Mouse (Mus musculus): ENCODE data around the gene Emc9. TPM values are rescaled to one million over a fixed set of nuclear protein-coding genes. Genes with fewer than 3 reads are reported as not detected.

The Emc9 gene
- polyA plus RNA-seq, 1 experiment: 6.1 TPM

DNA sequence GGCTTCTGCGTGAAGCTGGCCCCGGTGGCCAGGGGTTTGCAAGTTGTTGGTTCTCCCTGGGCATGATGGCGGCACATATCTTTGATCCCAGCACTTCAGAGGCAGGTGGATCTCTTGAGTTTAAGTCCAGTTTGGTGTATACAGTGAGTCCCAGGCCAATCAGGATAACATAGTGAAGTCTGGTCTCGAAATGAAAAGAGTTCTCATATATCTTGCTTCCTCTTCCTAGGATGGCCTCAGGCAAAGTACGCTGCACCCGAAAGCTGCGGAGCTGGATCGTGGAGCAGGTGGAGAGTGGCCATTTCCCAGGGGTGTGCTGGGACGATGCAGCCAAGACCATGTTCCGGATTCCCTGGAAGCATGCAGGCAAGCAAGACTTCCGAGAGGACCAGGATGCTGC lies 19.7 kb upstream of the Emc9 start:
- peak overlapping the region; percentile 88 for H3K27ac ChIP-seq (ENCODE audit: insufficient read depth, low read length)
- no peak overlapping the region; the same call in 1 of the 2 replicates for H3K9ac ChIP-seq (ENCODE audit: low read depth, poor library complexity, severe bottlenecking)
- H3K9me3 ChIP-seq (replicated peaks; ENCODE audit: control insufficient read depth, insufficient read depth, low read length, poor library complexity, severe bottlenecking): no peaks in the 10 kb centered on the region
- TF ChIP-seq POLR2A (IDR thresholded peaks at IDR 0.05; ENCODE audit: insufficient read depth, low read length) (no peak), EP300 (IDR thresholded peaks at IDR 0.05; ENCODE audit: insufficient read depth, low read depth, low read length) (no peak), CTCF (IDR thresholded peaks at IDR 0.05; ENCODE audit: low read depth, low read length) (no peak)
- H3K4me3 ChIP-seq (ENCODE audit: low read depth, low read length): peak overlapping the region; percentile 22
- no peaks in the 10 kb centered on the region for H3K27me3 ChIP-seq (ENCODE audit: control insufficient read depth, insufficient read depth, low read length, poor library complexity, severe bottlenecking)
- peaks cover 35% of the 10 kb centered on the region for H3K36me3 ChIP-seq (ENCODE audit: control insufficient read depth, insufficient read depth, low read length, poor library complexity, severe bottlenecking)
- peaks cover 4% of the 10 kb centered on the region for H3K4me1 ChIP-seq (ENCODE audit: control insufficient read depth, insufficient read depth, low read length)

DNA sequence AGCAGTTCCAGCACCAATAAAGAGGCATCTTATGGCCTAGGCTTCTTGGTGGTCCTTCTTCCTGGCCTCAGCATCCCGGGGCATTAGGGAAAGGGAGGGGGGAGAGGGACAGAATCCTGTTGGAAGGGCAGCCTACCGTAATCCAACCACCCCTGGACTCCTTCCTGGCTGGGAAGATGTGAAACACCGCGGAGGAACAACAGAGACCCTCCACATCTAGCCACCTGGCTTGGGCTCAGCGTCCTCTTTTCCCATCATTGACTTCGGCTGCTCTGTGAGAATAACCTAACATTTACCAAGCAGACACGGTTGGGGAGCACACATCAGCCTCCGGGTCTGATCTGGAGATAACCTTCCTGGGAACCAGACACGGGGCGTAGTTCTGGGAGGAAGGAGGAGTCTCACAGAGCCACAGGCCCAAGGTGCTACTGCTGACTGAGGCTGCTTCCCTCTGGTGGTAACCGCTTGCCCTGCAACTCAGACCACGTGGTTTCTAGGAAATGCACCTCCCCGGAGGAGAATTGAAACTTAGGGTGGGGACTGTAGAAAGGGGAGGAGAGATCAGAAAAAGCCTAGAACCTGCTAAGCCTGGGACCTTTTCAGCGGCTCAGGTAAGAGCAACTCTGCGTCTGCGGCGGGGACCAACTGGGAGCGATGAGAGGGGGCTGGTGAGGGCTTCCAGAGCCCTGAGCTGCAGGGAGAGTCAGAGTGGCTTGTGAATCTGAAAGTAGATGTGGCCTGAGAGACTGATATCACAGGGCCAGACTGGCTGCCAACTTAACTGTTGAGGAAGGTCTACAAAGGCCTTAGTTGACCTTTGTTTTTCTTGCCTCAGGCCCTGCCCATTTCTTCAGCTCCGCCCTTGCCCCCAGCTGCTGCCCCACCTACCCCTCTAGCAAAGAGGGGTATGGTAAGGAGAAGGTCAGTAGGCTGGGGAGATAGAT lies 18.8 kb upstream of the Emc9 start:
- Histone ChIP-seq H3K9me3 (replicated peaks; ENCODE audit: control insufficient read depth, insufficient read depth, low read length, poor library complexity, severe bottlenecking) (no peaks in the 10 kb centered on the region), H3K9ac (ENCODE audit: low read depth, poor library complexity, severe bottlenecking) (peak overlapping the region; percentile 24; the same call in 1 of the 2 replicates), H3K27ac (ENCODE audit: insufficient read depth, low read length) (peak overlapping the region; percentile 88), H3K4me3 (ENCODE audit: low read depth, low read length) (peak overlapping the region; percentile 46), H3K4me1 (ENCODE audit: control insufficient read depth, insufficient read depth, low read length) (peaks cover 4% of the 10 kb centered on the region), H3K36me3 (ENCODE audit: control insufficient read depth, insufficient read depth, low read length, poor library complexity, severe bottlenecking) (peaks cover 35% of the 10 kb centered on the region), H3K27me3 (ENCODE audit: control insufficient read depth, insufficient read depth, low read length, poor library complexity, severe bottlenecking) (no peaks in the 10 kb centered on the region)
- TF ChIP-seq CTCF (IDR thresholded peaks at IDR 0.05; ENCODE audit: low read depth, low read length) (peak; percentile 86), POLR2A (IDR thresholded peaks at IDR 0.05; ENCODE audit: insufficient read depth, low read length) (peak; percentile 9), EP300 (IDR thresholded peaks at IDR 0.05; ENCODE audit: insufficient read depth, low read depth, low read length) (peak; percentile 86)

DNA sequence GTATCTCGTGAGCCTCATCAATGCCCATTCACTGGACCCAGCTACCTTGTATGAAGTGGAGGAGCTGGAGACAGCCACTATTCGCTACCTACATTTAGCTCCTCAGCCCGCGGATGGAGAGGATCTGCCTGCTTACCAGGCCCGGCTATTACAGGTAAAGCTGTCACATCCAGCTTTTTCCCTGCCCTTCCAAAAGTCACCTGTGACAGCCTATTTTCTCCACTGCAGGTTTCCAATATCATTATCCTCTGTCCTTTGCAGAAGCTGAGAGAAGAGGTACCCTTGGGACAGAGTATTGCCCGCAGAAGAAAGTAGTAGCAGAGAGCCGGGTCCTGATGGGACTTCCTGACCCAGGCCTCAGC lies 18.1 kb upstream of the Emc9 start, which contains the start of gene Irf9:
Irf9 (plus strand) TSS at position 301 of the 362 bp plus-strand sequence.
- peaks cover 31% of the 10 kb centered on the region for H3K36me3 ChIP-seq (ENCODE audit: control insufficient read depth, insufficient read depth, low read length, poor library complexity, severe bottlenecking)
- no peak for TF ChIP-seq CTCF (IDR thresholded peaks at IDR 0.05; ENCODE audit: low read depth, low read length)
- no peak for TF ChIP-seq EP300 (IDR thresholded peaks at IDR 0.05; ENCODE audit: insufficient read depth, low read depth, low read length)
- no peak for TF ChIP-seq POLR2A (IDR thresholded peaks at IDR 0.05; ENCODE audit: insufficient read depth, low read length)
- H3K27ac ChIP-seq (ENCODE audit: insufficient read depth, low read length): peak within 1 kb of the TSS; percentile 88

DNA sequence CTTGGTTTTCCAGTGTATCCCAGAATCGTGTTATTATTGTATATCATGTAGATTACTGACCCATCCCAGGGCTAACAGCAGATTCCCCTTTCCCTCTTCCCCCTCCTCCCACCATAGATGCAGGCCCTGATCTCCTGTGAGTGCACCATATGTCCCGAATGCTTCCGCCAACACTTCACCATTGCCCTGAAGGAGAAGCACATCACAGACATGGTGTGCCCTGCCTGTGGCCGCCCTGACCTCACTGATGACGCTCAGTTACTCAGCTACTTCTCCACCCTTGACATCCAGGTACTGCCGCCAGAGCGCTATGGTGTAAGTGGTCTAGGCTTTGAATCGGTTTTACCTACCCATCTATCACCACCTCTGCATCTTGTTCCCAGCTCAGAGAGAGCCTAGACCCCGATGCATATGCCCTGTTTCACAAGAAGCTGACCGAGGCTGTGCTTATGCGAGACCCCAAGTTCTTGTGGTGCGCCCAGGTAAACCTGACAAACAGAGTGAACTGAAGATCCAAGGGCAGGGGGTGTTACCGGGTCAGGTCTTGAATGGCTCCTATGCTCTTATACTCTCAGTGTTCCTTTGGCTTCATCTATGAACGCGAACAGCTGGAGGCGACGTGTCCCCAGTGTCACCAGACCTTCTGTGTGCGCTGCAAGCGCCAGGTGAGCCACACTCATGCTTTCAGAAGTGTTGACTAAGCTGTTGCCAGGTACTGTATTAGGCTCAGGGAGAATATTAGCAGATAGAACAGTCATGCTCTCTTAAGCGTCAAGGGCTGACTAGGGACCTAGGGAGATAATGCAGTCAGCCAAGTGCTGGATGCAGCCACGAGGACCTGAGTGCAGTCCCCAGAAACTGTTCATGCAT lies 13.7 kb upstream of the Emc9 start:
- Histone ChIP-seq H3K36me3 (ENCODE audit: control insufficient read depth, insufficient read depth, low read length, poor library complexity, severe bottlenecking) (peaks cover 48% of the 10 kb centered on the region), H3K9ac (ENCODE audit: low read depth, poor library complexity, severe bottlenecking) (no peak overlapping the region), H3K9me3 (replicated peaks; ENCODE audit: control insufficient read depth, insufficient read depth, low read length, poor library complexity, severe bottlenecking) (no peaks in the 10 kb centered on the region), H3K27me3 (ENCODE audit: control insufficient read depth, insufficient read depth, low read length, poor library complexity, severe bottlenecking) (no peaks in the 10 kb centered on the region), H3K4me3 (ENCODE audit: low read depth, low read length) (no peak overlapping the region), H3K4me1 (ENCODE audit: control insufficient read depth, insufficient read depth, low read length) (no peaks in the 10 kb centered on the region), H3K27ac (ENCODE audit: insufficient read depth, low read length) (no peak overlapping the region)
- TF ChIP-seq EP300 (IDR thresholded peaks at IDR 0.05; ENCODE audit: insufficient read depth, low read depth, low read length): no peak
- TF ChIP-seq CTCF (IDR thresholded peaks at IDR 0.05; ENCODE audit: low read depth, low read length): no peak
- TF ChIP-seq POLR2A (IDR thresholded peaks at IDR 0.05; ENCODE audit: insufficient read depth, low read length): no peak

More for the DNA sequence above, 18.1 kb upstream of the Emc9 start, which contains the start of gene Irf9:
- Histone ChIP-seq H3K9me3 (replicated peaks; ENCODE audit: control insufficient read depth, insufficient read depth, low read length, poor library complexity, severe bottlenecking) (no peaks in the 10 kb centered on the region), H3K9ac (ENCODE audit: low read depth, poor library complexity, severe bottlenecking) (peak within 1 kb of the TSS; percentile 24; the same call in 1 of the 2 replicates), H3K4me3 (ENCODE audit: low read depth, low read length) (peak within 1 kb of the TSS; percentile 46), H3K27me3 (ENCODE audit: control insufficient read depth, insufficient read depth, low read length, poor library complexity, severe bottlenecking) (no peaks in the 10 kb centered on the region), H3K4me1 (ENCODE audit: control insufficient read depth, insufficient read depth, low read length) (peaks cover 4% of the 10 kb centered on the region)

DNA sequence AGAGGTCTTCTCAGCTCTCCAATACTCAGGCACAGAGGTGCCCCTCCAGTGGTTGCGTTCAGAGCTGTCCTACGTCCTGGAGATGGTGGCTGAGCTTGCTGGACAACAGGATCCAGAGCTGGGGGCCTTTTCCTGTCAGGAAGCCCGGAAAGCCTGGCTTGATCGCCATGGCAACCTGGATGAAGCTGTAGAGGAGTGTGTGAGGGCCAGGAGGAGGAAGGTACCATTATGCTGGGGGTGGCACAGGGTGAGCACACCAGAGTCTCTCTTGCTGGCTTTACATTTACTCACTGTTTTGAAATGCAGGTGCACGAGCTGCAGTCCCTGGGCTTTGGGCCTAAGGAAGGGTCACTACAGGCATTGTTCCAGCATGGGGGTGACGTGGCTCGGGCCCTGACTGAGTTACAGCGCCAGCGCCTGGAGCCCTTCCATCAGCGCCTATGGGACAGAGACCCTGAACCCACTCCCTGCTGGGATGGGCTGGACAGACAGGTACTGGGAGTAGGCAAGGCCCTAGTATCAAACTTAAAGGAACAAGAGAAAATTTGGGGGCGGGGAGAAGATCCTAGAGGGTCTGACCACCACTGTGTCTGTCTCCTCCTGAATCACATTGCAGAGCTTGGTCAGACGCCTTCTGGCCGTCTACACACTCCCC lies 11.1 kb upstream of the Emc9 start:
- Histone ChIP-seq H3K27me3 (ENCODE audit: control insufficient read depth, insufficient read depth, low read length, poor library complexity, severe bottlenecking) (no peaks in the 10 kb centered on the region), H3K36me3 (ENCODE audit: control insufficient read depth, insufficient read depth, low read length, poor library complexity, severe bottlenecking) (peaks cover 38% of the 10 kb centered on the region), H3K27ac (ENCODE audit: insufficient read depth, low read length) (no peak overlapping the region), H3K9me3 (replicated peaks; ENCODE audit: control insufficient read depth, insufficient read depth, low read length, poor library complexity, severe bottlenecking) (no peaks in the 10 kb centered on the region), H3K4me1 (ENCODE audit: control insufficient read depth, insufficient read depth, low read length) (no peaks in the 10 kb centered on the region), H3K9ac (ENCODE audit: low read depth, poor library complexity, severe bottlenecking) (no peak overlapping the region), H3K4me3 (ENCODE audit: low read depth, low read length) (no peak overlapping the region)
- TF ChIP-seq CTCF (IDR thresholded peaks at IDR 0.05; ENCODE audit: low read depth, low read length) (no peak), EP300 (IDR thresholded peaks at IDR 0.05; ENCODE audit: insufficient read depth, low read depth, low read length) (no peak), POLR2A (IDR thresholded peaks at IDR 0.05; ENCODE audit: insufficient read depth, low read length) (no peak)

All from ES-Bruce4 (cell line).